Mouse (Mus musculus) lung, postnatal 0 days (tissue): ENCODE data around the gene Smg9. TPM values are rescaled to one million over a fixed set of nuclear protein-coding genes. Genes with fewer than 3 reads are reported as not detected.
A peak's percentile ranks its signal among the peaks of the same experiment; 100 is the strongest.

Source experiments
- ATAC-seq: fragments of 200-750 bp; cut with Nextera tagmentation; 2 replicates; pipeline ENCODE4 v1.8.0; 2017; ENCODE audit warnings: moderate library complexity
- DNase-seq: peaks from one replicate; pipeline ENCODE4 v3.0.0-alpha.2; 2016; ENCODE audit warnings: low spot score
- H3K27ac ChIP-seq: fragments of 300-500 bp; sonication (generic); 2 replicates; pipeline ENCODE4 v1.5.1; 2014; ENCODE audit warnings: antibody characterized with exemption, mild to moderate bottlenecking, low read length, mixed read lengths
- H3K27me3 ChIP-seq: fragments of 300-500 bp; sonication (generic); replicated peaks from 2 replicates; pipeline ENCODE4 v1.6.1; 2014; ENCODE audit warnings: low read length, mixed read lengths; ENCODE audit not compliant: insufficient read depth
- H3K36me3 ChIP-seq: fragments of 300-500 bp; sonication (generic); 2 replicates; pipeline ENCODE4 v1.6.1; 2014; ENCODE audit warnings: low read length, mixed read lengths; ENCODE audit not compliant: insufficient read depth
- H3K4me1 ChIP-seq: fragments of 300-500 bp; sonication (generic); 2 replicates; pipeline ENCODE4 v1.6.1; 2014; ENCODE audit warnings: antibody characterized with exemption, low read depth, low read length, mixed read lengths; ENCODE audit not compliant: insufficient read depth
- H3K4me2 ChIP-seq: fragments of 300-500 bp; sonication (generic); replicated peaks from 2 replicates; pipeline ENCODE4 v1.6.1; 2014; ENCODE audit warnings: low read depth, mild to moderate bottlenecking, low read length, moderate library complexity, mixed read lengths
- H3K4me3 ChIP-seq: fragments of 300-500 bp; sonication (generic); 2 replicates; pipeline ENCODE4 v1.5.1; 2014; ENCODE audit warnings: low read depth, low read length
- H3K9ac ChIP-seq: fragments of 300-500 bp; sonication (generic); replicated peaks from 2 replicates; pipeline ENCODE4 v1.6.1; 2014; ENCODE audit warnings: low read depth, mild to moderate bottlenecking
- H3K9me3 ChIP-seq: fragments of 300-500 bp; sonication (generic); 2 replicates; pipeline ENCODE4 v1.6.1; 2016; ENCODE audit warnings: low read length, mixed read lengths
- CTCF ChIP-seq: IDR thresholded peaks from 2 replicates; pipeline ENCODE4 v1.5.1; 2016; ENCODE audit warnings: antibody characterized with exemption, mild to moderate bottlenecking
- EP300 ChIP-seq: IDR thresholded peaks from 2 replicates; pipeline ENCODE4 v1.6.1; 2016; ENCODE audit warnings: antibody characterized with exemption, mild to moderate bottlenecking, control low read depth
- WGBS: fragments of 180-500 bp; shearing (Covaris S2); extraction: QIAGEN DNeasy Blood & Tissue Kit; methylation state at CpG from one replicate; pipeline ENCODE4 v1.1.7; 2014; 5-methylcytosine and 5-hydroxymethylcytosine counted together
- polyA plus RNA-seq: library from polyadenylated mRNA; unstranded; fragments of >200 nt; fragmentation: Nextera tagmentation; extraction: Ambion mirVana; gene quantifications from 2 replicates; pipeline ENCODE4 v1.2.1, GENCODE M21; 2015

The Smg9 gene
- polyA plus RNA-seq, 1 experiment from 2014 or later: 16.4 TPM

DNA sequence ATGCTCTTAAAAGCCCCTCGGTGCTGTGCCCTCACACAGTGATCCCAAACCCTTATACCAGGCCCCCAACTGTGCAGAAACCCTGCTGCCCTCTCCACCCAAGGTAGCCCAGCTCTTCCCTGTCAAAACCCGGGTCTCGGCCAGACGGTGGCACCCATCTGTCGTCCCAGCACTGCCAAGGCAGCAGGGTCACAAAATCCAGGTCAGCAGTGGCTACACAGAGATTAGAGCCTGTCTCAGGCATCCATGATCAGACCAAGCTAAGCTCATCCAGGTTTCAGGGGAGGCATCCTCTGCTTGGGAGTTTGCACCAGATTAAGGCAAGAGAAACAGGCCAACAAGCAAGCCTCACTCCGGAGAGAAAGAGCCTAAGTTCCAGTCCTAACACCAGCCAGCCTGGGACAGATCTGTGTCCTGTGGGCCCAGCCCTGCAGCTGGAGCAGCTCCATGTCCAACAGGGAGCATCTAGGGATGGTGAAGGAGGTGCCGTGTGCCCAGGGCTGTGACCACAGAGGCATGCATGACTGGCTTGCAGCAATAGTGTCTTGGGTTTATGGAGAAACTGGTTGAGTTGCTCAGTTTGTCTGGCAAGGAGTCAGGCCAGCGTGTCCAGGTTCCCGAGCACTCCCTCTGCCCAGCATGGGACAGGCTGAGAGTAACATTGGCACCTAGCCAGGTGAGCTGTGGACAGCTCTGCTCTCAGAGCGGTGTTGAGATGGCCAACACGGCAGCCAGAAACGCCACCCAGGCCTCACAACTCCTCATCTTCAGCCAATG is 24.7 kb downstream of the Smg9 start:
- Histone ChIP-seq H3K4me2 (no peak overlapping the region), H3K9ac (no peak overlapping the region), H3K36me3 (0 out of 2 replicates have a peak, but pooled peaks cover 16% of the 10 kb centered on the region), H3K9me3 (no peaks in the 10 kb centered on the region), H3K27me3 (no peaks in the 10 kb centered on the region), H3K4me3 (no peak overlapping the region), H3K27ac (no peak overlapping the region), H3K4me1 (no peaks in the 10 kb centered on the region)
- DNase-seq (peak; percentile 25), ATAC-seq (peak; percentile 45; the same call in 1 of the 2 replicates)
- TF ChIP-seq EP300 (no peak), CTCF (no peak)
- 60% methylated on average over 12 of the region's 12 CpGs for WGBS

DNA sequence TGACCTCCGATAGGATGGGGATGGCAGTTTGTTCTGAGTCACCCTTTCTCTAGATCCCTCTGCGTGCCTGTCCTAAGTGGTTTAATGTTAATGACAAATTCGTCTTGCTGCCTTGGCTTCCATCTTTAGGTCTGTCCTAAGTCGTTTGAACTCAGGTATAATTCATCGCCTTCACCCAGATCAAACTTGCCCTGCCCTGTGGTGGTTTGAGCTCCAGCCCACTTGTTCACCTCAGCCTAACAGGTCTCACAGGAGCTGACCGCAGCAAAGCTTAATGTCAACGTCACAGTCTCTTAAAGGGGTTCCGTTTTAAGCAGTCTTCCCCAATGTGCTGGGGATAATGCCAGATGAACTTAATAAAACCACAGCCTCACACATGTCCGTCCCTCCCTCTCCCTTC is 26.5 kb downstream of the Smg9 start:
- no peaks in the 10 kb centered on the region for H3K9me3 ChIP-seq
- TF ChIP-seq CTCF (no peak), EP300 (no peak)
- ATAC-seq: no peak
- no peak overlapping the region for H3K4me3 ChIP-seq
- H3K9ac ChIP-seq: no peak overlapping the region
- DNase-seq: no peak
- H3K27me3 ChIP-seq: no peaks in the 10 kb centered on the region
- no peak overlapping the region for H3K27ac ChIP-seq
- H3K36me3 ChIP-seq: 0 out of 2 replicates have a peak, but pooled peaks cover 16% of the 10 kb centered on the region
- no peak overlapping the region for H3K4me2 ChIP-seq
- WGBS: 73% methylated on average over 9 of the region's 9 CpGs
- no peaks in the 10 kb centered on the region for H3K4me1 ChIP-seq

DNA sequence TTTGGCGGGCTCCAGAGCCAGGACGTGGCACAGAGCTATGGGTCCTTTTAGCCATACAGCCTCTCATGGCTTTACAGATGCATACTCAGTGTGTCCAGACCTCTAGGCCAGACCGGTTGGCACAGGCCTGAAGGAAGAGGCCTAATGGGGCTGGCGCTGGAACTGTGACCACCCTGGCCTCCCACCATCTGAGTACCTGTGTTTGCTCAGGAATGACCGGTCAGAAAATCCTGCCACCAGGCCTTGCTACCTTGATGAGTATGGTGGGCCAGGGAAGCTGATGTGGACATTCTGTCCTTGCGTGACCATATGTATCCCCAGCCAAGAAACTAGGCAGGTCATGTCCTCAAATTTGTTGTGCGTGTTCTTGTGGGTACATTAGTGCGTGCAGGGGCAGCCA is 27.7 kb downstream of the Smg9 start:
- H3K4me2 ChIP-seq: no peak overlapping the region

DNA sequence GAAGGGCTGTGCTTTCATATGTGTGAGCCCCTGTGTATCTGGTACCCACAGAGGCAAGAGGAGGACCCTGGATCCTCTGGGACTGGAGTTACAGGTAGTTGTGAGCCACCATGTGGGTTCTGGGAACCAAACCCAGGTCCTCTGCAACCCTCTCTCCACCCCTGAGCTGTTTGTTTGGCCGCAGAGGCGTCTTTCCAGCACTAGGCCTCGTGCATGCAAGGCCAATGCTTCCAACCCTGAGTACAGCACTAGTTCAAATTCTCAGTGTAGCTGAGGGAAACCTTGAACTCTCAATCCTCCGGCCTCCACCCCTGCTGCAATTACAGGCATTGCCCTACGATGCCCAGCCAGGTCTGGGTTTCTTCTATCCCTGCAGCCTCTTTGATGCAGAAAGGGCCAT is 29.3 kb downstream of the Smg9 start:
- ATAC-seq (no peak), DNase-seq (no peak)
- Histone ChIP-seq H3K27me3 (0 out of 2 replicates have a peak, but pooled peaks cover 5% of the 10 kb centered on the region), H3K4me3 (no peak overlapping the region), H3K4me2 (no peak overlapping the region), H3K9ac (no peak overlapping the region), H3K9me3 (no peaks in the 10 kb centered on the region), H3K36me3 (no peaks in the 10 kb centered on the region), H3K27ac (no peak overlapping the region), H3K4me1 (no peaks in the 10 kb centered on the region)
- 92% methylated on average over 5 of the region's 5 CpGs for WGBS
- TF ChIP-seq CTCF (no peak), EP300 (no peak)

More for the DNA sequence above, 27.7 kb downstream of the Smg9 start:
- TF ChIP-seq CTCF: no peak
- TF ChIP-seq EP300: no peak
- H3K9me3 ChIP-seq: no peaks in the 10 kb centered on the region
- H3K27me3 ChIP-seq: no peaks in the 10 kb centered on the region
- DNase-seq: no peak
- H3K36me3 ChIP-seq: 0 out of 2 replicates have a peak, but pooled peaks cover 4% of the 10 kb centered on the region
- WGBS: 93% methylated on average over 8 of the region's 8 CpGs
- ATAC-seq: no peak
- H3K4me1 ChIP-seq: no peaks in the 10 kb centered on the region
- no peak overlapping the region for H3K4me3 ChIP-seq
- no peak overlapping the region for H3K9ac ChIP-seq
- H3K27ac ChIP-seq: no peak overlapping the region

DNA sequence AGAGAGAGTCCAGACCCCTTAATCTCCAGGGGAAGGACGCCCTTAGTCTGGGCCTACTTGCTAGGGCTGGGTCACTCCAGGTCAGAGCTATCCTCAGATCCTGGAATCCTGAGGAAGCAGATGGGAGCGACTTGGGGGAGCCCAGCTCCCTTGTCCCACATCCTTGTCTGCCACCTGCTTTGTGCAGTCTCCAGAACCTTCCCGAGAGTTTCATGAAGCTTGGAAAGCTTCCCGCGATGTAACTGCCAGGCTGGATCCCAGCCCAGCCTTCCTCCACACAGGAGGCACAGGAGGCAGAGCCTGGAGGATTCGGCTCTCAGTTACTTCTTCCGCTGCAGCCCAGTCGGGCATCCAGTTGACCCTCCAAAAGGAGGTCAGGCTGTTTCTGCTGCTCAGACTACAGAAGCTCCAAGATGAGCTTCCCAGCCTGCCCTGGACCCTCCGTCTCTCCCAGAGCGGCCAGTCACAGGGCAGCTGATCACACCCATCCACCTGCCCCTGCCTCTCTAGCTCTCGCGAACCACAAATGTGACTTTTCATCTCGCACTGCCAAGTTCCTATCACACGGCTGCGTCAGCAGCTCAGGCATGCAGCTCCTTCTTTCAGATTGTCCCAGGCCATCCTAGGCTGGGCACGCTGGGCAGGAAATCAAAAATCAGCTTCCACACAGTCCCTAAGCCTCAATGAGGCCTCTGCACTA is 30.1 kb downstream of the Smg9 start:
- no peak for TF ChIP-seq EP300
- no peak for TF ChIP-seq CTCF
- DNase-seq (no peak), ATAC-seq (no peak)
- no peak overlapping the region for H3K4me3 ChIP-seq
- no peaks in the 10 kb centered on the region for H3K9me3 ChIP-seq
- no peaks in the 10 kb centered on the region for H3K4me1 ChIP-seq
- H3K27me3 ChIP-seq: 0 out of 2 replicates have a peak, but pooled peaks cover 5% of the 10 kb centered on the region
- no peaks in the 10 kb centered on the region for H3K36me3 ChIP-seq
- no peak overlapping the region for H3K4me2 ChIP-seq
- H3K9ac ChIP-seq: no peak overlapping the region
- no peak overlapping the region for H3K27ac ChIP-seq
- 55% methylated on average over 16 of the region's 16 CpGs for WGBS

DNA sequence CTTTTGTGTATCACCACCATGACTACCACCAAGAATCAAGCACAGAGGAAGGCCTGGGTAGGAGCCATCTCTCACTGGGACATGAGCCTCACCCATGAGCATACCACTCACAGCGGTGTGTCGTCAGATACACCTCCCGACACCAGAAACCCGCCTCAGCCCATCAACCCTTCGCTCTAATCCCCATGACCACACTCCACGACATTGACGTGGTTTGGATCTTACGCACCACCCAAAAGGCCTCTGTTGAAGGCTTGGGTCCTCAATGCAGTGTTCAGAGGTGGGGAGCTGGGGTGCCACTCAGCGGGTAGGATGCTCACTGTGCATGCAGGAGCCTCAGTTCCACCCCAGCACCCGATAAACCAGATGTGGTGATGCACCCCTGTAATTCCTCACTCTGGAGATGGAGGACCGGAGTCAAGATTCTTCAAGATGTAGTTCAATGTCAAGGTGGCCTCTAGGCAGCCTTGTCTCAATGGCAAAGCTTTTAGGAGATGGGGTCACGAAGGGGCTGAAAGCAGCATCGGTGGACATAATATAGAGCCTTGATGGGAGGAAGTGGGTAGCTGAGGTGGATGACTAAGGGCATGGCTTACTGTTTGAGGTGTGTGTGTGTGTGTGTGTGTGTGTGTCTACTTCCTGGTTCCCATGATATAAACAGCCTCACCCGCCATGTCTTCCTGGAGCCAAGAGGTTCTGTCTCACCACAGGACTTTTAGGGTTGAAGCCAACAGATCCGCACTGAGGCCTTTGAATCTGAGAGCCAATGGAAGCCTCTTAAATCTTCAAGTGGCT is 31.3 kb downstream of the Smg9 start:
- Histone ChIP-seq H3K36me3 (no peaks in the 10 kb centered on the region), H3K4me3 (no peak overlapping the region), H3K4me2 (no peak overlapping the region), H3K9ac (no peak overlapping the region), H3K9me3 (no peaks in the 10 kb centered on the region), H3K27ac (no peak overlapping the region), H3K27me3 (0 out of 2 replicates have a peak, but pooled peaks cover 5% of the 10 kb centered on the region), H3K4me1 (no peaks in the 10 kb centered on the region)
- TF ChIP-seq EP300 (no peak), CTCF (no peak)
- DNase-seq: no peak
- ATAC-seq: no peak
- WGBS: 87% methylated on average over 15 of the region's 15 CpGs
